Mouse (Mus musculus) retina, postnatal 1 day (tissue): Measurements from ENCODE around the gene Slc6a4.

Source experiments
- DNase-seq: peaks from one replicate; pipeline ENCODE4 v3.0.0-alpha.2; 2012

The Slc6a4 gene

DNA sequence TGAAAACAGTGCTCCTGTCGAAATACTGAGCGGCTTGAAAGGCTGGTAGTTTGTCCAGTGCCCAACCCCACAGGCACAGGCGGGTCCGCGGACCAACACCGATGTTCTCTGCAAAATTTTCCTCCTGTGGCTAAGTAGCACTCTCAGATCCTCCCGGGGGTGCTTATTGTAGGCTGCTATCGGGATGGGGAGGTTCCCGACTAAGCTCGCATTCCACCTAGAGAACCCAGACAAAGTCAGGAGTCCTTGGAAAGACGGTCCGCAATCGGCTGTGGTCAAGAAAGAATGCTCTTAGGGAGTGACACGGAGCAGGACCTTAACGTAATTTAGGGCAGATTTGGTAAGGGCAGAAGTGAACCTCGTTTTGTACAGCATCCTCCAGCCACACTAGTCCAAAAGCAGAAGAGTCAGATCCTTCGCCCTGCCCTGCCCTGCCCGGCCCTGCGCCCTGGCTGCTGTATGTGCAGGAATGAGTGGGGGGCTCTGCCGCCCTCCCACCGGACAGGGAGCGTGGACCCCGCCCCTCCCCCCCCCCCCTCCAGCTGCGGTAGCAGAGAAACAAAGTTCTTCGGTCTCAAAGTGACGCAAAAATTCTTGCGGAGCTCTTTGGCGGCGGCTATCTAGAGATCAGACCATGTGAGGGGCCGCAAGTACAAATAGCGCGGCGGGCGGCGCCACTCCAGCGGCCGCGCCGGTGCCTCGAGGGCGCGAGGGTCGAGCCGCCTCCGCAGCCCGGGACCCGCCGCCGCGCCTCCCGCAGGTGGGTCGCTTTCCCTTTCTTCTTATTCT is at the start of gene Slc6a4:
Gene Slc6a4, plus strand, starts transcription at position 688 of the 789 bp plus-strand sequence.
- DNase-seq: peak; percentile 42

DNA sequence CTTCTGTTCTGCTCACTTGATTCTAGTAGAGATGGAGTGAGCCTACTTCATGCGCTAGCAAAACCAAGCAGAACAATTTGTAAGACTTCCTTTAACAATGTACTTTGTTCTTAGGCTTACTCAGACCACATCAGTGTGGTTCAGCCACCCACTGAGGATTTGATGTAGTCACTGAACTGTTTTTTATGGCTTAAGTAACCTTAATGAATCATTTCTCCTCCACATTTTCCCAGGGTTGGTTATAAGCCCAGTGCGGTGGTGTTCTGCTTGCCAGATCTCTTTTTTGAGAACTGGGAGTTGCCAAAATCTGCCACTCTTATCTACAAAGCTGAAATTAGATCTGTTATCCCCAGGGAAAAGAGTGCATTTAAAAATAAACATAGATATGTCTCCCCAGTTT is 44.9 kb upstream of the Slc6a4 start:
- DNase-seq: no peak

DNA sequence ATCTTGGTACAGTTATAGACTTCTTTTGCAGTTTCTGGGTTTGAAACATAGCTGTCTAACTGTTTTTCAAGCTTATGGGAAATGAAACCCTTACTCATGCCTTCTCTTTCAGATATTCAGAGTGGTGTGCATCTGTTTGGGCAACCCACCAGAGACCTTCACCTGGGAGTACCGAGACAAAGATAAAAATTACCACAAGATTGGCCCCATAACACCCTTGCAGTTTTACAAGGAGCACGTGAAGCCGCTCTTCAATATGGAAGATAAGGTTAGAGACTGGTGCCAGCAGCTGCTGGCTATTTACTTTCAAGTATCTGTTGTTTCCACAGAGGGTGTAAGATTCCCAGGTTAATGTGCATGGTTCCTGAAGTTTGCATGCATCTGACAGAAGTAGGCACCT is 32.7 kb upstream of the Slc6a4 start:
- no peak for DNase-seq

DNA sequence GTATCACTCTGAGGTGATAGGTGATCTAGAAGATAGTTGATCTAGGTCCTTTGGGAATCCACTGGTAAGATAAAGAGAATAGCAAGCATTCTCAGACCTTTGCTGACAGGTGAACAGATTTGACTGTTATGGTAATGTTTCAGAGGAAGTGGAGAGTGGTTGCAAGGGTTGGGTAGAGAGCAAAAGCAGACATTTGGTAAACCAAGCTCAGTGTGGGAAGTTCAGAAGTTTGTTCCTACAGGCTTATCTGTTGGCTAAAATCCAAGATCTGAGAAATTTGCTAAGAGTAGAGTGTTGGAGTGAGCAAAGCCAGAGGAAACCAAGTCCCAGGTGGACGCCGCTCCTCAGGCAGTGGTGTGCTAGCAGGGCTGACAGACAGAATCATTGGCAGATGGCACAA is 28.1 kb upstream of the Slc6a4 start:
- DNase-seq: no peak

DNA sequence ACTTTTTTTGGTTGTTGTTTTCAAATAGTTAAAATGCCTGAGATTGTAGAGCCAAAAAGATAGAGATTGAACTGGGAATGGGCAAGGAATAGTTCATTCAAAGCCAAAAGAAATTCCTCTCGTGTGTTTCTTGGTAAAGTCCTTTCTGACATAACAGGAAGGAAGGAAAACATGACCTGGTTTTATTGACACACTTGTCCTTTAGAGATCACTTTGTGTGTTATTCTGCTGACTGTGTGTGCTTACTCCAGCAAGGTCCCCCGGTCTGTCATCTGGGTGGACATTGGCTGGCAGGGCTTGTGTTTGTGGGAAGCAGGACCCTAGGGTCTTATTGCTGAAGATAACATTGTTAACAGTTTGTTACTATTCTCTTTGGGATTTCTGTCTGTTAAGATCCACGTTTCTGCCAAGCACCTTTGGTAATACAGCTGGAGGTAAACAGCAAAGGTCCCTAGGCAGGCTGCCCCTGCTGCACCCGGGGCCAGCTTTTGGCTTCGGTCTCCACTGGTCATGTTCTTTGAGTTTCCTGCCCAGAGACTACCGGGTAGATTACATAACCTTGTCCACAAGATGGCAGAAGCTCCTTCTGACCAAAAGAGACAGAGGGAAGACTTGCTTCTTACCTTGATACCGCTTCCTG is 23.6 kb upstream of the Slc6a4 start:
- DNase-seq: no peak

DNA sequence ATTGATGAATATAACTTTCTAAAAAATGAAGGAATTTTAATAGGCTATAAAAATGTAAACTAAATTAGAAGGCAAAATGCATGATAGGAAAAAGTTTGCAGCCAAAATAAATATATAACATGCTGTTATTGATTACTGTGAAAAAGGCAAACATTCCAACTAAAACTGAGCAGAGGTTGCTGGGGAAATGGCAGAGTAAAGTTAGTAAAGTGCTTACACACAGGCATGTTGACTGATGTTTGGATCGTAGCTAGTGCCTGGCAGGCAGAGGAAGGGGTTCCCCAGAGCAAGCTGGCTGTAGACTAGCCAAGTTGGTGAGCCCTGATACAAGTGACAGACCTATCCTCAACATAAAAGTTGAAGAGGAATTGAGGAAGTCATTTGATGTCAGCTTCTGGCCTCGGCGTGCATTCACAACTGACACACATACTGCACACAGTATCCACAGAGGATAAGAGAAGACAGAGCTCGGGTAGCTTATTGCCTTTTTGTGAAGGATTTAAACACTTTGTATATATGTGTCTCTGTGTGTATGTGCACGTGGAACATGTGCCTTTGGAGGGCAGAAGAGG is 16.7 kb upstream of the Slc6a4 start:
- DNase-seq: no peak

DNA sequence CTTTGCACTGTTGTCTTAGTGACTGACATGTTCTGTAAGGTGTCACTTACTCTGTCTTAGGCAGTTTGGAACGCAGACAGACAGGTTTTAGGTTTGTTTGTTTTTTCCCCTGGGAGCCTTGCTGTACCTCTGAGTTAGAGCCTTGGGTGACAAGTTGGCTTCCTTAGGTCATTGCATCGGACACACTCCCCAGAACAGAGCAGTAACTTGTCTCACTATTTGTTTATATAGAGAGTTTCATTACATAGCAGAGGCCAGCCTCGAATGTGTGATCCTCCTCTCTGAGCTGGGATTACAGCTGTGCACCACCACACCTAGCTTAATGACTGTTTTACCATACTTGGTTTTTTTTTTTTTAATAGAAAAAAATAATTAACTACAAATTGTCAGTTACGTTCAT is 16.0 kb upstream of the Slc6a4 start:
- no peak for DNase-seq

DNA sequence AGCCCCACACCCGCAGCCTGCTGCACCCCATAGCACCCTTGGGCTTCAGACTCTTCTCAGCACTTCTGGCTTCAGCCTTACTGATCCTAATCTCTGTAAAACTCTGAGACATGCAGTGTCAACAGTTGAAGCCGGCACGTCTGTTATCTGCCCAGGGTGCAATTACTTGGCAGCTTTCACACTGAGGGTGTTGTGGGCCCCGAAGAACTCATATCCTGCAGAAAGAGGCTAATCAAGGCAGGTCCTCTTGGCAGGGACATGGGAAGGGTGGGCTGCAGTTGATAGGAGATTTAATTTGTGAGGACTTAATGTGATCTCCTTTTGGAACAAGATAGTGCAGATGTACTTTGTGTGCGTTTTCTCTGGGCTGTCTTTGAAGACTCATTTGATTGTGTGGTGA is 14.8 kb upstream of the Slc6a4 start:
- no peak for DNase-seq

DNA sequence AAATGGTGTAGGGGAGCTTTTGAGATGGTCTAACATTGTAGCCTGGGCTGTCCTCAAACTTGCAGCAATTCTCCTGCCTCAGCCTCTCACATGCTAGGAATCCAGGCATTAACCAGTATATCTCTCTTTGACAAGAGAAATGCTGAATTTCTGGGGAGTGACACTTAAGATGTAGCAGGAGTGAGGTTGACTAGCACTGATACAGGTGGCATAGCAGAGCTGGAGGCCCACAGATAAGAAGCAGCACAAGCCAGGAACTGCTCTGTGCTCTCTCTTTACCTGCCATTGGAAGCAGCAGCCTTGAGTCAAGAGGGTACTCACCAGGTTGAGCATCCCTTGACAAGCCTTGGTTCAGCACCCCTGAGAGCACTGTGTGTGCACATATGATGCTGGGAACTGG is 14.2 kb upstream of the Slc6a4 start:
- no peak for DNase-seq

DNA sequence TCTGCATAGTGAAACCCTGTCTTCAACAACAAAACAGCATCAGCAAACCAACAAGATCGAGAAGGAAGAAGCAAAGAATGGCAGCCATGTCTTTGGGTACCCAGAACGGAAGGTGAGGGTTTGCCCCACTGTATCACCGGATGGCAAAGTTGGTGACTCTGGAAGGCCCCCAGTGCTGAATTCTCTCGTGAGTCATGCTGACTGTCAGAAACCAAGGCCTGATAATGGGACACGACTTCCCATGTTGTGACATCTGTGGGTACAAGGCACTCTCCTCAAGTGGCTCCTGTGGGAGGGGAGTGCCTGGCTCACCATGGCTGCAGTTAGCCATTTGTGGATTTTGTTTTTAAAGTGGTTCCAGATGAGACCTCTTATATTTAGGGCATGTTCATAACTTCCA is 7.6 kb upstream of the Slc6a4 start:
- no peak for DNase-seq

DNA sequence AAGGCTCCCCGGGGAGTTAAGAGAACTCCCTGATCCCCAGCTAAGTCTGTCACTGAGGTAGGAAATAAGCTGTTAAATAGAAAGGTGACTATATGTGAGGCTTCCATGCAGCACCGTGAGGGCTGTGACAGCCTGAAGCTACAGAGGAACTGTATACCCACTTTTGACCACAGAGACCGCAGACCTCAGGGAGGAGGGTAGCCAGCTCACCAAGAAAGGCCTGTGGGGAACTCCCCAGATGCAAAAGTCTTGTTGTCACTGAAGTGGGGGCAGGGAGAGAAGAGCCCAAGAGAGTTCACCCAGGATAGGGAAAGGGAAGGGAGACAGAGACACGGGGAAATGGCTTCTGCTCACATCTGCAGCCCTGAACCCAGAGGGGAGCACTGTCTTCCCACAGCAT is 5.5 kb upstream of the Slc6a4 start:
- no peak for DNase-seq

DNA sequence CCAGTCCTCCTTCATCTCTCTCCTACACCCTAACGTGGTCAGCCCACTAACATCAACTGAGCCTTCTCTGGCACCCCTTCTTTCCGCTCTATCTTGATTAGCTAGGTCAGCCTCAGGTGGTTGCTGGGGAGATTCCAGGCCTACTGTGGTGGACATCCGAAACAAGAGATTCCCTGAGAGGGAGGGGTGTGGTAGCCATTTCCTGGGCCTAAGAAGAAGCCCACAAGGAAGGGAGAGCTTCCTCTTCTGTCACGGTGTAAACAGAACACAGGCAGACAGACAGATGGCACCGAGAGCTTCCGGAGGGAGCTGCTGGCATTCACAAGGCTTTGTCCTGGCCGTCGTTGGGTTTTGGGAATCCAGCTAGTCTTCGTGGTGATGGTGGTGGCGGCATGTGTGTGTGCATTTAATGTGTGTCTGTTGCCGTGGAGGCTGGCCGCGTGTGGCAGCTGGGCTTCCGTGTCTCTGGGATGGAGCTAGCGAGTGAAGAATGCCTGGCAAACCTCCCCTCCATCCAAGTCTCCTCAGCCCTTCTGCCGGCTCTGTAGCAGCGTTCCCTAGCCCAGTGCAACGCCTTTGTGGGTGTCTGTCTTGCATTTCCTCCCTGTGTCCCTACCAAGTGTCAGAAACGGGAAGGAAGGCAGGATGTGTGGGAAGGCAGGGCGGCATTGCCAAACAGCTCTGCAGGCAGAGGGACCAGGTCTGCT is 2.3 kb upstream of the Slc6a4 start:
- no peak for DNase-seq

DNA sequence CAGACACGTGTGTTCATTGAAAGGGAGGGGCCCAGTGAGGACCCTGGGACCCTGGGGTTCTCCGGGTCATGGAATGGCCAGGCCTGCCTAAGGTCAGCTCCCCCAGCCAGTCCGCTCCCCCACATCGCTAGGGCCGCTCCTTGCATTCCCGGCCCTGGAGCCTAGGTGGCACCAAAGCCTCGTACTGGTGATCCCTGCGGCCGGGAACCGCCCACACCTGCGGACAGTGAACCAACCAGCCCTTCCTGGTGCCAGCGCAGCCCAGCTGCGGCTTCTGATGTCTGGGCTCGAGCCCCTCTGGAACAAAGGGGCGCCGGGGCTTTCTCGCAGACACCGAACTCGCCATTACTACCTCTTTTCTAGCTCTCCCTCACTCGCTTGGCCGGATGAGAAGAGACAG is 1.1 kb upstream of the Slc6a4 start:
- DNase-seq: peak; percentile 83

DNA sequence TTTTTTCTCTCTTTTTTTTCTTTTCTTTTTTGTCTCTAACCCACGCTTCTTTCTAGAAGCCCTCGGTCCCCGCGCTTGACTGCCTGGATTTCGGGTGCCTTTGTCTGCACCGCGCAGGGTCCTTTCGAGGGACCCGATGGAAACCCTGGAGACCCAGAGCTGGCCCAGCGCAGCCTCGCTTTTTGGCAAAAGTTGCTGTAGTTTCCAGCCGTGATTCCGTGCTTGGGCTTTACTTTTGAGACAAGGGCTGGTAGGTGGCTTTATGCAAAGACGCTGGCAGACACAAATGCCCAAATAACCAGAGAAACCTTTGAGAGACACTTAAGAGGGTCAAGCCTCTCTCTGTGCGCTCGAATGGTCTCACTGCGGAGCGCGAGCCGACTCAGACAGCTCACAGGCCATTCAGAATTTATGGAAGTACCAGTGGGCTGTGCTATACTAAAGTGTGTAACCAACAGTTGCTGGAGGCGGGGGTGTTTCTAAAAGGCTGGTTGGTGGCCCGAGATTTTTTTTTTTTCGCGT is 363 bp downstream of the Slc6a4 start:
- DNase-seq: peak; percentile 35

DNA sequence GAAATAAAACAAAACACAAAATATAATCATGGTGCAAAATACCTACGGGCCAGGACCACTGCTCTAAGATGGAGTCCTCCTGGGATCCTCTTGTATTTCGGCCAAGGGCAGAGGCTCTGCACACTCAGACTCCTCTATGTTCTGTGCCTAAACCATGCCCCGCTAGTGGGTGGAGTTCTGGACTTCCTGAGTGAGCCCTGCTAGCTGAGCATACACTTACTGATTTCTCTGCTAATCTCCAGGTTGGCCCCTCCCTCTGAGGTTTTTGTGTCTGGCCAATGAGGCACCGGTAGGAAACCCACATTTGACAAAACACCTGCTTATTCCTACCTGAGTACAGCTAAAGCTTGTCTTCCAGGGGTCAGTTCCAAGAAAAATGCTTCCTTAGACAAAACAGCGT is 2.3 kb downstream of the Slc6a4 start:
- DNase-seq: no peak

DNA sequence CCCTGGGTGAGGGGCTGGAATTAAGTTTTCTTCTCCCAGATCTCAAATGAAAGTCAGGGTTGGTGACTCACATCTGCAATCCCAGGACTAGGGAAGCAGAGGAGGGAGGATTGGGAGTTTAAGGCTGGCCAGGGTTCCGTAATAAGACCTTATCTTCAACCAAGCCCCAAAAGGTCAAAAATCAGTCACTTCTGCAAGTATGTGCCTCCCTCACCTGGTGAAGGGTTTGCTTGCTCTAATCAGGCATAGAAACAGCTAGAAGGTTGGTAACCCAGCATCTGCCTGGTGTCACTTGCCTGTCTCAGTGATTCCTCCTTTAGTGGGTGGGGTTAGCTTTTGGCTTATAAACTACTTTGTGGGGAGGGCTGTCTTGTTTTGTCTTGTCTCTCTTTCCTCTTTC is 4.0 kb downstream of the Slc6a4 start:
- DNase-seq: no peak

DNA sequence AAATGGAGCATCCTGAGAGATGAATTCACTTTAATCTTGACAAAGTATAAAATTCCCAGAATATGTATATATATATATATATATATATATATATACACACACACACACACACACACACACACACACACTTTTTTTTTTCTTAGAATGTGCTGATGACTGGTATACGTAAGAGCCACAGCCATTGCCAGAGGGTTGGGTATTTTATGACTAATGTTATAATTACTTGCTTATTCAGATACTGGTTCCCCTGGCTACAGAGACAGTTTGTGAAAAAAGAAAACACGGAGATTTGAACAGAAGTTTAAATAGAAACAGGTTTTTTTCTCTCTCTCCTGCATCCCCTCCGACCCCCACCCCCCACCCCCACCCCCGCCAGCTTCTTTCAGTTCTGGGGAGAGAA is 7.5 kb downstream of the Slc6a4 start:
- no peak for DNase-seq

DNA sequence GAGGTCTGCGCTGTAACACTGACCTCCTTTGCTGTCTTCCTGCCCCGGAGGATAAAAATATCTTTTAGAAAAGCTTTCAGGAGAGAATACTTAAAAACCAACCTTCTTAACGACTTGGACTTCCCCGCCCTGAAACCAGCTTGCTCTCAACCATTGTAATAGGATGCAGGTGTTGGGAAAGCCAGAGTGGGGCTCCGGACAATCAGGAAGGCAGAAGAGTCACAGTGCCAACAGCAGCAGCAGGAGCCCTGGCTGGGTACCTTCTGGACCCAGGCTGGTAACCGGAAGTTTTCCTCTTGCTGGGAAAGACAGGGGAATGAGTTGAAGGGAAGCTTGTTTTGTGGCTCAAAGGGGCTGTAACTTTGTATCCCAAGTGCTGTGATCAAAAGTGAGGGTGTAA is 8.2 kb downstream of the Slc6a4 start:
- DNase-seq: no peak

DNA sequence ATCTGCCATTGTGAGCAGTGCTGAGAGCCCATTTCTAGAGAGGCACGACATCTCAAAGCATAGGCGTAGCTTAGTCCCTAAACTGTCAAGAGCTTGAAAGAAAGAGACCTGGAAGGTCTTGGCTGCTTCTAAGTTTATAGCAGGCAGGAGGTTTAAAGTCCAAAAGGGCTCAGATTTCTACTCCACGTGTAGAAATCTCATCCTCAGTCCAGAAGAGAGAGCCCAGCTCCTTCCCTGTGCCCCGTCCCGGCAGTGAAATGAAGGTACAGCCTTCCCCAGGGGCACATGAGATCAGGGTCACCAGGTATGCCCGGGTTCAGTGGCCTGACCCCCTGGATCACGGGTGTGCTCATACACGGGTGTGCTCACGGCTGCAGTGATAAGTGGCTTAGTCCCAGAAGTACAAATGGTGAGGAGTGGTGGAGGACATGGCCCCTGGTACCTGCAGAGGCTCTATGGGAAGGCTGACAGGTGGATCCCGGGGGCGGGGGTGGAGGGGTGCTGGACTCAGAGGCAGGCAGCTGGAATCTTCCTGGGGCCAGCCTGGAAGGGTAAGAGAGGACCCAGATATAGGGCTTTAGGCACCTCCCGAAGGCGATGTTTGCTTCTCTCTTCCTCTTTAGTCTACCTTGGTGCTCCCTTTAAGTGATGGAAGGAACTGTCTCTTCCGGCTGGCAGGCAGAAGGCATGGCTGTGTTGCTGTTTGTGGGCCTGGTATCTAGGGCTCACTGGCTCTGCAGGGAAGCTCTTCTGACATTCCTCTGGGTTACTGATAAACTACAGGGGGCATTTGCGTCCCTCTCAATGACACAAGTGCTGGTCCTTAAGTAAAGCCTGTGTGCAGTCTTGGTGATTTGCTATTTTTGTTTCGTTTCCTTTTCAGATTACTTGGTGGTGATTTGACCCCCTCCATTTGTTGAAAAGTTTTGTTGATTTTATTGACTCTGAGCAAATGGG is 10.9 kb downstream of the Slc6a4 start:
- no peak for DNase-seq

DNA sequence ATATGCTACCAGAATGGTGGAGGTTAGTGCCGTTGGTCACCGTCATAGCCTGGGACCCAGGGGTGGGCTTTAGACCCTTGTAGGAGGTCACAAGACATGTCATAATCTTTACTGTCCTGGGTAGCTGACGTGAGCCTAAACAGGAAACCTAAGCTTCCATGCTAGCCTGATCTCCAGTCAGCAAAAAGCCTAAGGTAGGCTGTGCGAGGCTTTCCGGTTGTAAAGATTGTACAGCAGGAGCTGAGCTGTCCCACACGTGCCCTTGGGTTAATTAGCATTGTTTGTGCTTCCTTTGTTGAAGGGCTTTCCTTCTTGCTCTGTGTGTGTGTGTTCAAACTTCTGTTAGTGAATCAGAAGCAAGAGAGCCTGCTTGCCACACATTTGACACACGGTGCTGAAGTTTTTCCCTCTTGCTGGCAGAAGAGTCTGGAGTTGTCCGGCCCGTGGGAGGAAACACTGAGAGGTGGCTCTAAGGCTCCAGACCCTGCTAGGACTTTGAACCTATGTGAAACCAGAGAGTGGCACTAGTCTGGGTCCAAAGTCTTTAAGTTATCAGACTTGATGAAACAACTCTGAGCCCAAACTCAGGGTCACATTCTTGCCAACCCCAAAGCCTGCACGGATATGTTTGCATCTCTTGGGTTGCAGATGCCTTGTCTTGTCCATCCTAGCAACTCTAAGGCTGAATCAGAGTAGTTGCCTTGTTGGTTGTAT is 12.5 kb downstream of the Slc6a4 start:
- DNase-seq: no peak

DNA sequence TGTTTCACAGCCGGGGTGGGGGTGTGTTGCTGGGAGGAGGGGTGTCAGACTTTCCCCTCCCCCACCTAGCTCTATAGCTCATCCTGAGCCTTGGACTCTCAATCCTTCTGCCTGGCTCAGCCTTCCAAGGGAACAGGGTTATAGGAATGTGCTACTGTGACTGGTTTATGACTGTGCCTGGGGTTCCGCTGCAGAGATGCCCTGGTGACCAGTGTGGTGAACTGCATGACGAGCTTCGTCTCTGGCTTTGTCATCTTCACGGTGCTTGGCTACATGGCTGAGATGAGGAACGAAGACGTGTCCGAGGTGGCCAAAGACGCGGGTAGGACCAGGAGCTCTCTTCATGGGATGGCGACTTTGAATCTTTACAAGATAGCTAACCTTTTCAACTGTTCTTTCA is 19.6 kb downstream of the Slc6a4 start:
- DNase-seq: no peak

DNA sequence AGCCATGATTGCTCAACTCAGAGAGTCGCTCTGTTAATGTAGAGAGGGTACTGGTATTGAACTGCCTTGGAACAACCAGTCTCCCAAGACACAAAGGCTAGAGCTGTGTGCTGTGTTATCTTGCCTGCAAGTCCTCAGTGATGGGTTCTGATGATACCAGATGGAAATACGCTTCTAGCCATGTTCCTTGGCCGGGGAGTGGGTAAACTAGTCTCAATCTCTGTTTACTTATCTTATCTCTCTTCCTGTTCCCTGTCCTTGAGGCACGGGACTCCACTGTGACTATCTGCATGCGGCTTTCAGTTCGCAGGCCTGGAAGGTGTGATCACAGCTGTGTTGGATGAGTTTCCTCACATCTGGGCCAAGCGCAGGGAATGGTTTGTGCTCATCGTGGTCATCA is 21.1 kb downstream of the Slc6a4 start:
- no peak for DNase-seq
